Mouse (Mus musculus): ENCODE data around the gene Jak2. TPM values are rescaled to one million over a fixed set of nuclear protein-coding genes. Genes with fewer than 3 reads are reported as not detected.

Jak2 gene
- polyA plus RNA-seq, 1 experiment from 2014 or later = 8.8 TPM

GRCm38 (mm10) chr19:29232738-29233137, 18.9 kb upstream of the Jak2 start:
- H3K27me3 ChIP-seq = no peaks in the 10 kb centered on the region
- no peaks in the 10 kb centered on the region for H3K9me3 ChIP-seq (replicated peaks)
- no peak overlapping the region for H3K27ac ChIP-seq
- no peak overlapping the region for H3K4me3 ChIP-seq (replicated peaks)
- no peak for ATAC-seq (replicated peaks; ENCODE audit: low FRiP score)
- no peak overlapping the region for H3K4me2 ChIP-seq
- WGBS = 87% methylated on average over 6 of the region's 6 CpGs
- H3K36me3 ChIP-seq = no peaks in the 10 kb centered on the region
- no peak overlapping the region for H3K9ac ChIP-seq
- peaks cover 5% of the 10 kb centered on the region for H3K4me1 ChIP-seq

- Histone ChIP-seq H3K4me1 (peaks cover 5% of the 10 kb centered on the region), H3K4me3 (replicated peaks) (no peak overlapping the region), H3K9ac (no peak overlapping the region), H3K9me3 (replicated peaks) (no peaks in the 10 kb centered on the region), H3K27me3 (no peaks in the 10 kb centered on the region), H3K4me2 (no peak overlapping the region), H3K27ac (no peak overlapping the region), H3K36me3 (no peaks in the 10 kb centered on the region)
- 55% methylated on average over 9 of the region's 9 CpGs for WGBS
- ATAC-seq (replicated peaks; ENCODE audit: low FRiP score) = no peak
Measured at GRCm38 (mm10) chr19:29236658-29237385, 14.8 kb upstream of the Jak2 start.

GRCm38 (mm10) chr19:29238171-29238570, 13.5 kb upstream of the Jak2 start:
- H3K36me3 ChIP-seq = no peaks in the 10 kb centered on the region
- ATAC-seq (replicated peaks; ENCODE audit: low FRiP score) = no peak
- H3K4me2 ChIP-seq = no peak overlapping the region
- H3K4me3 ChIP-seq (replicated peaks) = no peak overlapping the region
- peaks cover 5% of the 10 kb centered on the region for H3K4me1 ChIP-seq
- no peak overlapping the region for H3K9ac ChIP-seq
- WGBS = 33% methylated on average over 9 of the region's 9 CpGs
- 0 out of 2 replicates have a peak overlapping the region, but pooled peaks have one; percentile 45 for H3K27ac ChIP-seq
- H3K9me3 ChIP-seq (replicated peaks) = no peaks in the 10 kb centered on the region
- H3K27me3 ChIP-seq = no peaks in the 10 kb centered on the region

GRCm38 (mm10) chr19:29239513-29240235, 12.0 kb upstream of the Jak2 start:
- Histone ChIP-seq H3K27ac (no peak overlapping the region), H3K4me3 (replicated peaks) (no peak overlapping the region), H3K9me3 (replicated peaks) (no peaks in the 10 kb centered on the region), H3K4me1 (peaks cover 5% of the 10 kb centered on the region), H3K4me2 (no peak overlapping the region), H3K36me3 (no peaks in the 10 kb centered on the region), H3K9ac (no peak overlapping the region), H3K27me3 (no peaks in the 10 kb centered on the region)
- ATAC-seq (replicated peaks; ENCODE audit: low FRiP score) = no peak
- 79% methylated on average over 7 of the region's 7 CpGs for WGBS

- no peak for ATAC-seq (replicated peaks; ENCODE audit: low FRiP score)
- no peak overlapping the region for H3K9ac ChIP-seq
- H3K27me3 ChIP-seq = no peaks in the 10 kb centered on the region
- H3K4me3 ChIP-seq (replicated peaks) = no peak overlapping the region
- H3K9me3 ChIP-seq (replicated peaks) = no peaks in the 10 kb centered on the region
- no peak overlapping the region for H3K27ac ChIP-seq
- H3K4me1 ChIP-seq = peaks cover 5% of the 10 kb centered on the region
- 73% methylated on average over 2 of the region's 2 CpGs for WGBS
- H3K36me3 ChIP-seq = no peaks in the 10 kb centered on the region
- H3K4me2 ChIP-seq = no peak overlapping the region
Measured at GRCm38 (mm10) chr19:29240676-29241075, 11.0 kb upstream of the Jak2 start.

GRCm38 (mm10) chr19:29241581-29241980, 10.0 kb upstream of the Jak2 start:
- Histone ChIP-seq H3K4me1 (peaks cover 5% of the 10 kb centered on the region), H3K36me3 (no peaks in the 10 kb centered on the region), H3K9ac (no peak overlapping the region), H3K4me2 (no peak overlapping the region), H3K27me3 (no peaks in the 10 kb centered on the region), H3K4me3 (replicated peaks) (no peak overlapping the region), H3K27ac (no peak overlapping the region), H3K9me3 (replicated peaks) (no peaks in the 10 kb centered on the region)
- 83% methylated on average over 10 of the region's 10 CpGs for WGBS
- no peak for ATAC-seq (replicated peaks; ENCODE audit: low FRiP score)

GRCm38 (mm10) chr19:29249933-29250332, 1.7 kb upstream of the Jak2 start:
- Histone ChIP-seq H3K4me1 (peaks cover 26% of the 10 kb centered on the region), H3K36me3 (no peaks in the 10 kb centered on the region), H3K9ac (no peak overlapping the region), H3K4me2 (peak overlapping the region; percentile 75), H3K9me3 (replicated peaks) (no peaks in the 10 kb centered on the region), H3K27ac (no peak overlapping the region), H3K4me3 (replicated peaks) (peak overlapping the region; percentile 94), H3K27me3 (no peaks in the 10 kb centered on the region)
- no peak for ATAC-seq (replicated peaks; ENCODE audit: low FRiP score)
- 52% methylated on average over 4 of the region's 4 CpGs for WGBS

- Histone ChIP-seq H3K9ac (peak overlapping the region; percentile 99), H3K27ac (peak overlapping the region; percentile 97), H3K4me2 (peak overlapping the region; percentile 75), H3K4me1 (peaks cover 26% of the 10 kb centered on the region), H3K36me3 (no peaks in the 10 kb centered on the region), H3K9me3 (replicated peaks) (no peaks in the 10 kb centered on the region), H3K27me3 (no peaks in the 10 kb centered on the region), H3K4me3 (replicated peaks) (peak overlapping the region; percentile 94)
- ATAC-seq (replicated peaks; ENCODE audit: low FRiP score) = peak; percentile 81
- WGBS = under 1% methylated on average over 44 of the region's 44 CpGs
Measured at GRCm38 (mm10) chr19:29251958-29252801, 552 bp downstream of the Jak2 start.

- no peaks in the 10 kb centered on the region for H3K9me3 ChIP-seq (replicated peaks)
- H3K27me3 ChIP-seq = no peaks in the 10 kb centered on the region
- no peaks in the 10 kb centered on the region for H3K36me3 ChIP-seq
- H3K4me1 ChIP-seq = peaks cover 26% of the 10 kb centered on the region
- ATAC-seq (replicated peaks; ENCODE audit: low FRiP score) = no peak
- H3K27ac ChIP-seq = no peak overlapping the region
- peak overlapping the region; percentile 75 for H3K4me2 ChIP-seq
- peak overlapping the region; percentile 94 for H3K4me3 ChIP-seq (replicated peaks)
- H3K9ac ChIP-seq = peak overlapping the region; percentile 99
- WGBS = 16% methylated on average over 10 of the region's 10 CpGs
Measured at GRCm38 (mm10) chr19:29252831-29253545, 1.4 kb downstream of the Jak2 start.

- no peak overlapping the region for H3K27ac ChIP-seq
- H3K4me1 ChIP-seq = peaks cover 26% of the 10 kb centered on the region
- no peaks in the 10 kb centered on the region for H3K36me3 ChIP-seq
- no peaks in the 10 kb centered on the region for H3K27me3 ChIP-seq
- no peaks in the 10 kb centered on the region for H3K9me3 ChIP-seq (replicated peaks)
- WGBS = 5% methylated on average over 9 of the region's 9 CpGs
- H3K4me2 ChIP-seq = peak overlapping the region; percentile 75
- H3K4me3 ChIP-seq (replicated peaks) = peak overlapping the region; percentile 94
- 0 out of 2 replicates have a peak overlapping the region, but pooled peaks have one; percentile 27 for H3K9ac ChIP-seq
- ATAC-seq (replicated peaks; ENCODE audit: low FRiP score) = peak; percentile 50; the same call in 1 of the 2 replicates
Measured at GRCm38 (mm10) chr19:29253728-29254127, 2.1 kb downstream of the Jak2 start.

- H3K27me3 ChIP-seq = no peaks in the 10 kb centered on the region
- peaks cover 25% of the 10 kb centered on the region for H3K4me1 ChIP-seq
- no peak overlapping the region for H3K27ac ChIP-seq
- H3K9ac ChIP-seq = no peak overlapping the region
- WGBS = 73% methylated on average over 4 of the region's 4 CpGs
- no peaks in the 10 kb centered on the region for H3K9me3 ChIP-seq (replicated peaks)
- H3K4me3 ChIP-seq (replicated peaks) = no peak overlapping the region
- no peaks in the 10 kb centered on the region for H3K36me3 ChIP-seq
- ATAC-seq (replicated peaks; ENCODE audit: low FRiP score) = no peak
- no peak overlapping the region for H3K4me2 ChIP-seq
Measured at GRCm38 (mm10) chr19:29254671-29255070, 3.0 kb downstream of the Jak2 start.

Data from kidney, embryonic 15.5 days (tissue).